Mouse (Mus musculus) gastrocnemius, adult 2 months (tissue): ENCODE measurements around the gene Als2. TPM values are rescaled to one million over a fixed set of nuclear protein-coding genes. Genes with fewer than 3 reads are reported as not detected.

Source experiments
- DNase-seq: peaks from one replicate; pipeline ENCODE4 v3.0.0; 2022
- H3K27ac ChIP-seq: fragments of 200-600 bp; 2 replicates; pipeline ENCODE4 v1.8.1; 2022; ENCODE audit warnings: mild to moderate bottlenecking
- H3K4me3 ChIP-seq: fragments of 200-600 bp; 2 replicates; pipeline ENCODE4 v1.8.1; 2022; ENCODE audit warnings: mild to moderate bottlenecking, moderate library complexity
- CTCF ChIP-seq: fragments of 200-600 bp; IDR thresholded peaks from 2 replicates; pipeline ENCODE4 v1.8.1; 2022; ENCODE audit warnings: antibody characterized with exemption, mild to moderate bottlenecking, moderate library complexity
- intact Hi-C: fragments of 180-260 bp; cut with DNase I; formaldehyde crosslinking; loops from one replicate; pipeline ENCODE4 v1.15.1; 2025
- total RNA-seq, 2 experiments: library from RNA; stranded (reverse); gene quantifications; 2 replicates each; pipeline ENCODE4 v1.2.3; 2021

Gene Als2
- total RNA-seq, 2 experiments from 2014 or later = 17.3 to 17.8 TPM

DNA sequence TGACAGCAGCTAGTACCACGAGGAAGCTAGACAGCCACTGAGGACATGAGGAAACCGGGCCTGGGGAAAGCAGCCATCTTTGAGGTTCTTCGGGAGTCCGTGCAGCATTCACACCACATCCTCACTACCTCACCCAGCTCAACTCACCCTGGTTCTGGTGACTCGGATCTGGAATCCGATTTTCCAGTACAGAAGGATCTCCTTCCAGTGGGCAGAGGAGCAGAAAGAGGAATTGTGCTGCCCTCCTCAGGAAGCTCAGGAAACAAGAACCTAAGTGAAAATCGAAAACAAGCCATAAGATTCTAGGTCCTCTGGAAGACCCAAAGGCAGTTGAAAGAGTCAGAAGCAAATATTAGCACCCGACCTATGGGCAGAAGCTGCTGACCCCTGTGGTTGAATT is 66.7 kb downstream of the Als2 start:
- intact Hi-C loops = no loop called here
- no peak for TF ChIP-seq CTCF
- Histone ChIP-seq H3K4me3 (no peak overlapping the region), H3K27ac (no peak overlapping the region)
- no peak for DNase-seq

DNA sequence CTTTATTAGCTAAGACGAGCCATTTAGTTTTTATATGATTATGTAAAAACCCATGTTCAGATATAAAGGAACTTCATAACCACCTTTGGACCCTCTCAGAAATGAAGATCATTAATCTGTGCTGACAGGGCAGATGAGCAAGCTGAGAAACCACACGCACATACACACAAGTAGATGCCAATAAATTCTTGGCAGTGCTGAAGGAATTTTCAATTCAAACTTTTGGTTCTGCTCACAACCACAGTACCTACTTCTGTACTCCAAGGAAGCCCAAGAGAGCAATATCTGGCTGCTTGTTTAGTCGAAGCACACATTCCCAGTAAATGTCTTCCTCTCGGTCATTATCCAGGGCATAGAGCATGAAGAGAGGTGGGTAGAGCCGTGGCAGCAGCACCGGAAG is 67.4 kb downstream of the Als2 start:
- intact Hi-C loops = no loop called here
- TF ChIP-seq CTCF = no peak
- no peak for DNase-seq
- no peak overlapping the region for H3K27ac ChIP-seq
- no peak overlapping the region for H3K4me3 ChIP-seq

GRCm38 (mm10) chr1:59168556-59168955 is 68.5 kb downstream of the Als2 start:
- no peak overlapping the region for H3K4me3 ChIP-seq
- intact Hi-C loops = no loop called here
- DNase-seq = no peak
- H3K27ac ChIP-seq = no peak overlapping the region
- TF ChIP-seq CTCF = no peak

DNA sequence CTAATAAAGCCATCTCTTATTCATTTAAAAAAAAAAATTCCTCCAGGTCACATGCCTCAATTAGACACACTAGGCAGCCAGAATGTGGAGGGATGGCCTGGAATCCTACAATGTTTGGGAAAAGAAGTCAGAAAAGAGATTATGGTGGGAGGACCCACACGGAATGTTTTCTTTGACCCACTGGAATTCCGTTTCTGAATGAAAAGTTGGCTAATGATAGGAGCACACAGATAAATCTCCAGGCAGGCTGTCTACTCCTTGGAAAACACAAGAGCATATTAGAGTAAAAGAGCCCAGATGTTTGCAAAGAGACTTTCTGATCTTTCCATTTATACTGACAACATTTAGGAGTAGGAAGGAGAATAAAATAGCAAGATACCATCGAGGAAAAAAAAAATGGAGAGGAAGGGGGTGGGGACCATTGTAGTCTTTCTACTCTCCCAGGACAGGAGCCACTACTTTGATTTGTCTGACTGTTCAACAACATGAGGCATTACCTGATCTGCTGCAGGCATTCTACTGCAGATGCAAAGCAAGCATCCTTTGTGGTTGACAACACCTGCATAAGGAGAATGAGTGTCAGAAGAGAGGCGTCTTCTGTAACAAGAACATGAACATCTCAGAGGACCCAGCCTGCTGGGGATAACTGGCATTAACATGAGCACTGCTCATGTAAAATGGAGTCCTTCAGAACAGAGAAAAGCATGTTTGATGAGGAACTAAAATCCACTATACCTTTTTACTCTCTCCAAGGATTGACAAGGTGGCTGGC is 69.2 kb downstream of the Als2 start:
- no peak overlapping the region for H3K4me3 ChIP-seq
- intact Hi-C loops = no loop called here
- TF ChIP-seq CTCF = no peak
- no peak overlapping the region for H3K27ac ChIP-seq
- no peak for DNase-seq

GRCm38 (mm10) chr1:59166232-59166905 is 70.7 kb downstream of the Als2 start:
- intact Hi-C loops = no loop called here
- Histone ChIP-seq H3K27ac (no peak overlapping the region), H3K4me3 (no peak overlapping the region)
- no peak for TF ChIP-seq CTCF
- no peak for DNase-seq

GRCm38 (mm10) chr1:59163918-59164317 is 73.1 kb downstream of the Als2 start:
- intact Hi-C loops = no loop called here
- DNase-seq = no peak
- no peak overlapping the region for H3K4me3 ChIP-seq
- no peak for TF ChIP-seq CTCF
- H3K27ac ChIP-seq = no peak overlapping the region

- DNase-seq = peak; percentile 20
- H3K27ac ChIP-seq = peak within 1 kb of the TSS; percentile 32; the same call in 1 of the 2 replicates
Measured at GRCm38 (mm10) chr1:59163030-59163461, 74.0 kb downstream of the Als2 start, which contains the start of gene Mpp4. TSS of gene Mpp4 (minus strand) at chr1:59163389.

DNA sequence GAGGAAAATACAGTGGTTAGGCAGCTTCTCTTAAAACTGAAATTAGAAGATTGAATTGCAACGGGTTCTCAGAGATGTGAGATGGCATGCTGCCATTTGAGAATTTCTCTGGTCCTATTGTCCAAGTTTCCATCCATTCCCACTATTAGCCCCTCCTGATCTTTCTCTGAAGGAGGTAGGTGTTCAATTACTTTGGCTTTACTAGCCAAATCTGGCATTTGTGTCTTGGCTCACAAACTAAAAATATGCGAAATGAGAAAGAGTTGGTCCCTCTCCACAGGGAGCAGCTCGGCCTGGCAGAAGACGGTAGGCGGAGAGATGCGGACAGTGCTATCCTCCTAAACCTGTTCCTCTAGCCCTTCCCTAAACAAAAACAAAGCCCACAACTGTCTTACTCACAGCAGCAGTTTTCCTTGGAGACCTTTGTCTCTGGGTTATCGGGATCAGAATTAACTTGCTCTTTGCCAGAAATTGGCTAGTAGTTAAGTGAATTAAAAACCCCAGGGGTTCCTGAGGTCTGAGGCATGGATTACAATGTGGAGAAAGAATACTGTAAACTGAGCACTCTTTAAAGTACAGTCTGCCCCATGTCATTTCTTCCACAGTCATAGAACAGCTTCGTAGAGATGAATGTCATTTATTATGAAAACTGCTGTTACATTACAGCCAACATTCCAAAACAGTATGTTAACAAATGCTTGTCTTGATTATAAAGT is 74.6 kb downstream of the Als2 start:
- TF ChIP-seq CTCF = no peak
- DNase-seq = no peak
- H3K27ac ChIP-seq = peak overlapping the region; percentile 32; the same call in 1 of the 2 replicates
- intact Hi-C loops = no loop called here
- H3K4me3 ChIP-seq = no peak overlapping the region

More at GRCm38 (mm10) chr1:59163030-59163461, 74.0 kb downstream of the Als2 start, which contains the start of gene Mpp4:
- intact Hi-C loops = no loop called here
- TF ChIP-seq CTCF = no peak
- H3K4me3 ChIP-seq = no peak within 1 kb of the TSS

- no peak for DNase-seq
- H3K27ac ChIP-seq = peak overlapping the region; percentile 16; the same call in 1 of the 2 replicates
- intact Hi-C loops = no loop called here
- no peak overlapping the region for H3K4me3 ChIP-seq
- TF ChIP-seq CTCF = no peak
Measured at GRCm38 (mm10) chr1:59161396-59161795, 75.6 kb downstream of the Als2 start.

GRCm38 (mm10) chr1:59160871-59161270 is 76.2 kb downstream of the Als2 start:
- intact Hi-C loops = no loop called here
- Histone ChIP-seq H3K27ac (no peak overlapping the region), H3K4me3 (no peak overlapping the region)
- TF ChIP-seq CTCF = no peak
- no peak for DNase-seq

DNA sequence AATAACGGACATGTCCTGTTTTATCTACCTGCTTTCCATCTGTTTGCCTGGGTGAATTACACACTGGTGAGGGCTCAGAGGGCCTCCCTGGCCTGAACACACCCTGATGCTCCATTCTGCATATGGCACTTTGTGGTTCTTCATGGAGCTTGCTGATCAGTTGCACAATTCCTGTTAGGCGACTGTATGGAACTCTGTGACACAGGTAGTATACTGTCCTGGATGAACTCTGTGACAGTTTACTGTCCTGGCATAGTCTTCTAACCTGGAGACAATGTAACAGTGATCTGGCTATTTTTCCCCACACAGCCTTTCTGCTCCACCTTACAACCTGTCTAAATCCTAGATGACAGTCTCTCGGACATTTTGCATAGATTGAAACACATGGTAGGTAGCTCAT is 77.9 kb downstream of the Als2 start:
- TF ChIP-seq CTCF = no peak
- H3K4me3 ChIP-seq = no peak overlapping the region
- DNase-seq = no peak
- no peak overlapping the region for H3K27ac ChIP-seq
- intact Hi-C loops = no loop called here

- intact Hi-C loops = no loop called here
- Histone ChIP-seq H3K27ac (no peak overlapping the region), H3K4me3 (no peak overlapping the region)
- DNase-seq = no peak
- no peak for TF ChIP-seq CTCF
Measured at GRCm38 (mm10) chr1:59158498-59158897, 78.5 kb downstream of the Als2 start.

- H3K4me3 ChIP-seq = no peak overlapping the region
- no peak overlapping the region for H3K27ac ChIP-seq
- no peak for DNase-seq
- intact Hi-C loops = no loop called here
- no peak for TF ChIP-seq CTCF
Measured at GRCm38 (mm10) chr1:59157846-59158245, 79.2 kb downstream of the Als2 start.
